Mouse (Mus musculus) granulocyte monocyte progenitor cell, adult 5-6 weeks (primary cell): ENCODE measurements around the gene Trpc3. TPM values are rescaled to one million over a fixed set of nuclear protein-coding genes. Genes with fewer than 3 reads are reported as not detected.
A peak's percentile ranks its signal among the peaks of the same experiment; 100 is the strongest.
"Not testable (repeated sequence)": the region's sequence is repeated elsewhere in the genome, so short reads cannot be mapped to it uniquely, and the experiment has no call there.

Experiments used
- ATAC-seq: replicated peaks from 2 replicates; pipeline ENCODE4 v1.8.0; 2016; ENCODE audit warnings: mild to moderate bottlenecking, moderate TSS enrichment, inconsistent platforms; ENCODE audit not compliant: poor library complexity, severe bottlenecking
- total RNA-seq, 2 experiments: library from RNA; stranded (forward) in 1 of 2; stranded (reverse) in 1 of 2; fragments of 200-712, 200-1000 nt in 1 of 2; fragments of >200 nt in 1 of 2; fragmentation: Nextera tagmentation in 1 of 2; gene quantifications; 2 replicates each; pipeline ENCODE4 v1.2.3; 2014 to 2017

Gene Trpc3
- total RNA-seq, 2 experiments from 2014 or later, result not detected

- no peak for ATAC-seq
Measured at GRCm38 (mm10) chr3:36605894-36606783, 83.8 kb downstream of the Trpc3 start.

GRCm38 (mm10) chr3:36599773-36600172, 90.2 kb downstream of the Trpc3 start:
- not testable (repeated sequence) for ATAC-seq

GRCm38 (mm10) chr3:36598811-36599210, 91.2 kb downstream of the Trpc3 start:
- no peak for ATAC-seq

- peak; percentile 96 for ATAC-seq
Measured at GRCm38 (mm10) chr3:36571827-36572378, 118.1 kb downstream of the Trpc3 start, which contains the start of gene Ccna2. TSS of gene Ccna2 (minus strand) at chr3:36572150.

GRCm38 (mm10) chr3:36571361-36571826, 118.6 kb downstream of the Trpc3 start:
- peak; percentile 17 for ATAC-seq

Other genes with a start within 250 kb of the Trpc3 start
- gene Anxa5, start 214.3 kb downstream of the Trpc3 start, total RNA-seq (2014; fragmentation: Nextera tagmentation), result 125 TPM in 2 replicates
- gene Anxa5, start 214.3 kb downstream of the Trpc3 start, total RNA-seq (2017), result 79.4 and 102 TPM in 2 replicates
- 1.7 TPM in 1 of 2 replicates, not detected in the other for gene 1810062G17Rik, start 214.2 kb downstream of the Trpc3 start, total RNA-seq (2014; fragmentation: Nextera tagmentation)
- gene 1810062G17Rik, start 214.2 kb downstream of the Trpc3 start, total RNA-seq (2017), result 2.4 TPM in 1 of 2 replicates, not detected in the other
- gene Gm11549, start 168.4 kb downstream of the Trpc3 start, total RNA-seq (2014; fragmentation: Nextera tagmentation), result not detected in 2 replicates
- not detected in 2 replicates for gene Gm11549, start 168.4 kb downstream of the Trpc3 start, total RNA-seq (2017)
- 65.5 and 69.0 TPM in 2 replicates for gene Exosc9, start 137.6 kb downstream of the Trpc3 start, total RNA-seq (2014; fragmentation: Nextera tagmentation)
- gene Exosc9, start 137.6 kb downstream of the Trpc3 start, total RNA-seq (2017), result 118 and 150 TPM in 2 replicates
- 72.6 and 87.7 TPM in 2 replicates for gene Ccna2, start 118.0 kb downstream of the Trpc3 start, total RNA-seq (2014; fragmentation: Nextera tagmentation)
- 189 and 192 TPM in 2 replicates for gene Ccna2, start 118.0 kb downstream of the Trpc3 start, total RNA-seq (2017)
- 2.9 and 5.4 TPM in 2 replicates for gene Bbs7, start 76.7 kb downstream of the Trpc3 start, total RNA-seq (2014; fragmentation: Nextera tagmentation)
- 4.3 and 5.0 TPM in 2 replicates for gene Bbs7, start 76.7 kb downstream of the Trpc3 start, total RNA-seq (2017)
- gene 4932438A13Rik, start 172.9 kb upstream of the Trpc3 start, total RNA-seq (2014; fragmentation: Nextera tagmentation), result 73.5 and 74.2 TPM in 2 replicates
- gene 4932438A13Rik, start 172.9 kb upstream of the Trpc3 start, total RNA-seq (2017), result 38.2 and 43.3 TPM in 2 replicates